Mouse (Mus musculus): ENCODE results near the gene Sash1. TPM values are rescaled to one million over a fixed set of nuclear protein-coding genes. Genes with fewer than 3 reads are reported as not detected.

Sash1 gene
- 6.5 and 7.9 TPM in 2 replicates for polyA plus RNA-seq (2016; fragmentation: Nextera tagmentation; extraction: Ambion mirVana)

DNA sequence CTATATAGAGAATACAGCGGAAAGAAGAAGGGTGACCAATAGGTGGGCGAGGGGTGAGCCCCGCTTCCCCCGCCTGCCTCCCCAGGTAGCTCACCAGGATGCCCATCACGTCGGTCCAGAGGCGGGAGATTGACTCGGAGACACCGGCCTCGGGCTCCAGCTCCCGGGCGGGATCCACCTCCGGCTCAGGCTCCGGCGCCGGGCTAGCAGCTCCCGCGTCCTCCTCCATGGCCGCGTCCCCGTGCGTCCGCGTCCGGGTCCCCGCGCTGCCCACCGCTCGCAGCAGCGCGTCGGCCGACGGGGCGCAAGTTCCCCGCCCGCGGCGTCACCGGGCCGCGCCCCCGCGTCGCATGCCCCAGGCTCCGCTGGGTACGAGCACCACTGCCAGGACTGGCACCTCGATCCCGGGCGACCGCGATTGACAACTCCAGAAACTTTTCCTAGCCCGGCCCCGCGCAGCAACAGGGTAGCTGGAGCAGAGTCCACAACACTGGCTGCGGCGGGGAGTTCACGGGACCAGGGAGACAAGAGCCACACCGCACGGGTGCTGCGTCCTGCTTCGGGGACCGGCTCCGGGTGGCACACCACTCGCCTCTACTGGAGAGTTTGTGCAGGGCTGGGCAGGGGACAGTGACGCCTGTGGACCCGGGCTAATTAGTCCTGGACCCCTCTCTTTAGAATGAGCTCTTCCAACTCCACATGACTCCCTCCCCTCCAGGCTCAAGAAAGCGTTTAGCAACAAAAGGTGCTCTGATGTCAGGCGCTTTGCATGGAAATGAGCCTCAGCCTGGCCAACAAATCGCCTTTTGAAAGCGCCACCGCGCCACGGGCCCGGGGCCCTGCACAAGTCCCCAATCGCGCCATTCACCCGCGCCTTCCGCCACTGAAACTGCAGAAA lies at the start of gene Sash1:
TSS of gene Sash1 (minus strand) at position 441 of the 898 bp plus-strand sequence.
- H3K9me3 ChIP-seq = no peaks in the 10 kb centered on the region
- no peaks in the 10 kb centered on the region for H3K36me3 ChIP-seq
- H3K4me2 ChIP-seq (replicated peaks) = peak within 1 kb of the TSS; percentile 57
- peak within 1 kb of the TSS; percentile 79 for H3K4me3 ChIP-seq
- H3K27ac ChIP-seq = peak within 1 kb of the TSS; percentile 93
- H3K9ac ChIP-seq = peak within 1 kb of the TSS; percentile 79
- ATAC-seq (ENCODE audit: insufficient number of reproducible peaks, insufficient read depth, low FRiP score, low TSS enrichment) = peak; percentile 91
- under 1% methylated on average over 80 of the region's 80 CpGs for WGBS
- peaks cover 12% of the 10 kb centered on the region; the same call in 1 of the 2 replicates for H3K4me1 ChIP-seq
- no peaks in the 10 kb centered on the region for H3K27me3 ChIP-seq

DNA sequence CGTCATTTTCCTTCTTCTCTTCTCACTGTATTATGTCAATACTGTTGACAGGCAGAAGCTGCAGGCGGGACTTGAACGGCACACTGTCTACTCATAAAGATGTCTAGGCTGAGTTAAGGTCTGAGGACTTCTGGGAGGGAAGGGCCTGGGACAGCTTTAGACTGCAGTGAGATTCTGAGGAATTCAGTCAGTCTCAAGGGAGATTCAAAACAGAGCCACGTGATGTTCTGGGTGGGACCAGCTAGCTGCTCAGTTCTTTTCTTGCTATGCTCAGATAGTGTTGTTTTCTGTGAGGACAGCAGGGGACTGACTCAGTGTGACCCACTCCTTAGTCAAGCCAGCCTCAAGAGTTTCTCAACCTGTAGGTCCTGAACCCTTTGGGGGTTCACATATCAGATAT lies 49.7 kb upstream of the Sash1 start:
- no peaks in the 10 kb centered on the region for H3K36me3 ChIP-seq
- no peaks in the 10 kb centered on the region for H3K4me1 ChIP-seq
- no peak overlapping the region for H3K27ac ChIP-seq
- H3K9me3 ChIP-seq = no peaks in the 10 kb centered on the region
- ATAC-seq (ENCODE audit: insufficient number of reproducible peaks, insufficient read depth, low FRiP score, low TSS enrichment) = no peak
- no peak overlapping the region for H3K4me2 ChIP-seq (replicated peaks)
- H3K27me3 ChIP-seq = no peaks in the 10 kb centered on the region
- 64% methylated on average over 4 of the region's 4 CpGs for WGBS
- no peak overlapping the region for H3K9ac ChIP-seq
- no peak overlapping the region for H3K4me3 ChIP-seq

DNA sequence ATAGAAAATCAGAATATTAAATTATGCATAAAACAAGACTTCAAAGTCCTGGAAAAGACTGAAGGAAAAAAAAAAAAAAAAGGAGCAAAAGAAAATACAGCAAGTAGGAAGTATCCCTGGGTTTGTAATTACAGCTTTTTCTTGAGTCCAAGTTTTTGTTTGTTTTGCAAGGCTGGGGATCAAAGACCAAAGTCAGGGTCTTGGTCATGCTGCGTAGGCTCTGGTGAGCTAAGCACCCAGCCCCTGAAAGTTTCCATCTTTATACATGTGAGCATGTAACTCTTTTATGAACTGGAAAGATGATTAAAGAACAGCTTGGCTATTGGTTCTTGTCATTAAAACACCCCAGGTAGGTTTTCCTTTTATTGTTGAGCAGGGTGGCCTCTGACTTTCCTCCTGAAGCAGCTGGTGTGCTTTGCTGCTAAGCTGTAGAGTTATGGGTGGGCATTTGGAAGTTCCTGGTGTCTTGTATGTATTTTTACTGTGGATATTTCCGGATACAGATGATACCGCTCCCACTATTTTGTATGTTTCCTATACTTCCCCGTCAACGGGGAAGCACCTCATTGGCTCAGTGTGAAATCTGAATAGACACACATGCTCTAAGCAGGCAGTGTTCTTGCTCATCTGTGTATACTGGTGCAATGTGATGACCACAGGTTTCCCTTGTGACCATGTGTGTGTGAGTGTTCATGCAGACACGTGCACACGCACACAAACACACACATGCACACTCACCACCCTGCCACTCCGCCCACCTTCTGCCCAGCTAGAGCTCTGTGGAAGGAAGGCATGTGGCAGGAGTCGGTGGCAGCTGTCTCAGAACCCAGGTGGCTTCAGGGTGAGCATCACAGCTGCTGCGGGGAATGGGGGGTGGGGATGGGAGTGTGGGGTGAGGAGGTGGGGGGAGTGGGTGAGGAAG lies 47.8 kb upstream of the Sash1 start:
- H3K4me2 ChIP-seq (replicated peaks) = no peak overlapping the region
- no peak overlapping the region for H3K9ac ChIP-seq
- H3K4me3 ChIP-seq = no peak overlapping the region
- H3K4me1 ChIP-seq = no peaks in the 10 kb centered on the region
- no peaks in the 10 kb centered on the region for H3K9me3 ChIP-seq
- no peak for ATAC-seq (ENCODE audit: insufficient number of reproducible peaks, insufficient read depth, low FRiP score, low TSS enrichment)
- no peak overlapping the region for H3K27ac ChIP-seq
- no peaks in the 10 kb centered on the region for H3K36me3 ChIP-seq
- 83% methylated on average over 10 of the region's 10 CpGs for WGBS
- H3K27me3 ChIP-seq = no peaks in the 10 kb centered on the region

DNA sequence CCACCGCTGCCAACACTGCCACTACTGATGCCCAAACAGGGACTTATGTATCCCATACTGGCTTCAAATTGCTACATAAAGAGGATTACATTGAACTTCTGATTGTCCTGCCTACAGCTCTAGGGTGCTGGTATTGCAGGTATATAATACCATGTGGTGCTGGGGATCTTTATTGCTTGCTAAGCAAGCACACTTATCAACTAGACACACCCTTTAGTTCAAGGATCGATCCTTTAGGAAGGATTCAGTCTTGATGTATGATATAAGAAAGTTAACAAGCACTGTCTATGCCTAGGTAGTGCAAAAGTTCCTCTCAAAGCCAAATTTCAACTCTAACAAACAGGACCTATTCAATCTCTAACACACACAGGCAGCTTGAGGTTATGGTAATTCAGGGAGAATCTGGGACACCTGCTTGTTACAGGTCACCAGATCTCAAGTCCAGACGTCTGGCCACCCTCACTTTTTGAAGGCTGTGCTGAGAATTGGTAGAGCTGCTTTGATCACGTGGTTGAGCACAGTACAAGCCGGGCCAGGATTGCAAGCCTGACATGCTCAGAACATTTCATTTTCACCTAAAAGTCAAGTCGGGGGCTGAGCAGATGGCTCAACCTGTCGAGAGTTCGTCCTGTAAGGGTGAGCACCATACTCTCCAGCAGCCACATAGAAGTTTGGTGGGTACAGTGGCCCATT lies 45.8 kb upstream of the Sash1 start:
- Histone ChIP-seq H3K36me3 (no peaks in the 10 kb centered on the region), H3K4me1 (no peaks in the 10 kb centered on the region), H3K4me2 (replicated peaks) (no peak overlapping the region), H3K9ac (no peak overlapping the region), H3K27me3 (no peaks in the 10 kb centered on the region), H3K9me3 (no peaks in the 10 kb centered on the region), H3K27ac (no peak overlapping the region), H3K4me3 (no peak overlapping the region)
- no peak for ATAC-seq (ENCODE audit: insufficient number of reproducible peaks, insufficient read depth, low FRiP score, low TSS enrichment)
- 86% methylated on average over 8 of the region's 8 CpGs for WGBS

DNA sequence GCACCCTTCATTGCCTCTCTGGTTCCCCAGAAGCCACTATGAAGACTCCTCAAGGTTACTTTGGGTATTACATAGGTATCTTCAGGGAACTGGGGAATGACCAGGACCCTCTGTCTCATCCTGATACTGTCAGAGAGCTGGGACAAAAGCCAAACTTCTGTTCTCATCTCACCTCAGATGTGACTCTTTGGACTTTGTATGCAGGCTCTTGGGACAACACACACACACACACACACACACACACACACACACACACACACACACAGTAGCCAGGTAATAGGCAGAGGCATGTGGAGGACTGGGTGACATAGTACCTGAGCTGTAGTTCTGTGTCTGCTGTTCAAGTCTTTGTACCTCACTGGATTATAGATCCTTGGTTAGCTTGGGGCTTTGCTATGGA lies 44.8 kb upstream of the Sash1 start:
- H3K9me3 ChIP-seq = no peaks in the 10 kb centered on the region
- no peak overlapping the region for H3K4me3 ChIP-seq
- no peak for ATAC-seq (ENCODE audit: insufficient number of reproducible peaks, insufficient read depth, low FRiP score, low TSS enrichment)
- H3K9ac ChIP-seq = no peak overlapping the region
- H3K4me2 ChIP-seq (replicated peaks) = no peak overlapping the region
- no peak overlapping the region for H3K27ac ChIP-seq
- H3K4me1 ChIP-seq = no peaks in the 10 kb centered on the region
- H3K27me3 ChIP-seq = no peaks in the 10 kb centered on the region
- H3K36me3 ChIP-seq = no peaks in the 10 kb centered on the region

DNA sequence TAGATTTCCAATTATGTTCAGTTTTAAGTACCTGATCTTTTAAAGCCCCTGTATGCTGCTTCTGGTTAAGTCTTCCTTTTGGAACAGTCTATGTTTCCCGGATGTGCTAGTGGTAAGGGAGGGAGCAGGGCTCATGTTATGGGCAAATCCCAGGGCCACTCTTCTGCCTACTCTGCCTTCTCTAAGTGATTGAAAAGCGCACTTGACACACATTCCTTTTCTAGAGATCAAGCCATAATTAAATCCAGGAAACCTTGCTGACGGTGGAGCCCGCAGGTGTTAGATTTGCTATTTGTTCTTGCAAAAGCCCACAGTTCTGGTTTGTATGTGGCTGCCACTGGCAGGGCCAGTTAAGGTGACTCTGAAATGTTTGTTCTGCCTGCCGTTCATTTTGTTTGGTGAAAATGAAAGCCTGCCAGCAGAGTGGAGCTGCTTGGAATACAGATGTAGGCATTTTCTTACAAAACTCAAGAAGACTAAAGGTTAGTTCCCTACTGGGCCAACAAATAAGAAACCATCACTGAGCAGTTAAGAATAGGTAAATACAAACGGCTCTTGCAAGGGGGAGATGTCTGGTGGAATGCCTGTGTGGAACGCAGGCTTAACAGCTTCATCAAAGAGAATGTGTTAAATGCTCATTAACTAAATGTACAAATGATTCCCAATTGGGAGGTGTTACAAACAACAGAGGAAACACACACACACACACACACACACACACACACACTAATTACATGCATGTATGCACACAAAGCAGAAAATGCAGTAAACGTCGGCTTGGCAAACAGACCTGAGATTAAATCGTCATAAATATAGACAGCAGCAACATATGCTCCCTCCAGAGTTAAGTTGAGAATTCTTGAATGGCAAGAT lies 43.1 kb upstream of the Sash1 start:
- no peak overlapping the region for H3K4me3 ChIP-seq
- no peak for ATAC-seq (ENCODE audit: insufficient number of reproducible peaks, insufficient read depth, low FRiP score, low TSS enrichment)

DNA sequence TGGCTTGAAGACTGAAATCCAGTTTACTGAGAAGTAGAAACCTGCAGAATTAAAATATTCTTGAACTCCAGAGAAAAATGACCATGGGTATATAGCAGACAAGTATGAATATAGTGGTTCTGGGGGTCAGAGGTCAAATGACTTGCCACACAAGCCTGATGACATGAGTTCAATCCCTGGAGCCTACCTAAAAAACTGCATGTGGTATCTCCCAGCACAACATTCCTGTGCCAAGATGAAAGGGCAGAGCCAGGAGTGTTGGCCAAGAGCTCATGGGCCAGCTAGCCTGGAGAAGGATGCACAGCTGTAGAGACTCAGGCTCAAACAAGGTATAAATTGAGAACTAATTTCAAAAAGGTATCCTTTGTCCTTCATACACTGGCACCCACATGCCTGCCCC lies 42.4 kb upstream of the Sash1 start:
- ATAC-seq (ENCODE audit: insufficient number of reproducible peaks, insufficient read depth, low FRiP score, low TSS enrichment) = no peak
- no peaks in the 10 kb centered on the region for H3K27me3 ChIP-seq
- no peaks in the 10 kb centered on the region for H3K4me1 ChIP-seq
- no peak overlapping the region for H3K9ac ChIP-seq
- no peak overlapping the region for H3K27ac ChIP-seq
- H3K9me3 ChIP-seq = no peaks in the 10 kb centered on the region
- no peaks in the 10 kb centered on the region for H3K36me3 ChIP-seq
- H3K4me2 ChIP-seq (replicated peaks) = no peak overlapping the region
- H3K4me3 ChIP-seq = no peak overlapping the region

More for the DNA sequence above, 43.1 kb upstream of the Sash1 start:
- no peaks in the 10 kb centered on the region for H3K4me1 ChIP-seq
- H3K9ac ChIP-seq = no peak overlapping the region
- no peaks in the 10 kb centered on the region for H3K9me3 ChIP-seq
- no peaks in the 10 kb centered on the region for H3K36me3 ChIP-seq
- H3K27me3 ChIP-seq = no peaks in the 10 kb centered on the region
- WGBS = 51% methylated on average over 10 of the region's 10 CpGs
- no peak overlapping the region for H3K27ac ChIP-seq
- H3K4me2 ChIP-seq (replicated peaks) = no peak overlapping the region

DNA sequence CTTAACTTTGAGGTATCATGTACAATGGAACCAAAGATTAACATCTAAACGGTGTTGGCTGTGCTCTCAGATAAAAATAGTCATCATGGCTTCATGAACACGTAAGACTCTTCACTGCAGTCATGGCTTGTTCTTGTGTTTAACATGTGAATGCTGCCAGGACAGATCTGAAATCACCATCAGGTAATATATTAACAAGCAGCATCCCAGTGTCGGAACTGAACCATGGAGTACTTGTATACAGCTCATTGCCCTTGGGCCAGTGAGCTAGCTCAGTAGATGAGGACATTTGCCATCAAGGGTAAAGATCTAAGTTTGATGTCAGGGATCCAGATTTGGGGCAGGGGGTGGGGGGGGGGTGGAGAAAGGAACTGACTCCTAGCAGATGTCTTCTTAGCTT lies 41.0 kb upstream of the Sash1 start:
- 92% methylated on average over 3 of the region's 3 CpGs for WGBS
- H3K4me2 ChIP-seq (replicated peaks) = no peak overlapping the region

DNA sequence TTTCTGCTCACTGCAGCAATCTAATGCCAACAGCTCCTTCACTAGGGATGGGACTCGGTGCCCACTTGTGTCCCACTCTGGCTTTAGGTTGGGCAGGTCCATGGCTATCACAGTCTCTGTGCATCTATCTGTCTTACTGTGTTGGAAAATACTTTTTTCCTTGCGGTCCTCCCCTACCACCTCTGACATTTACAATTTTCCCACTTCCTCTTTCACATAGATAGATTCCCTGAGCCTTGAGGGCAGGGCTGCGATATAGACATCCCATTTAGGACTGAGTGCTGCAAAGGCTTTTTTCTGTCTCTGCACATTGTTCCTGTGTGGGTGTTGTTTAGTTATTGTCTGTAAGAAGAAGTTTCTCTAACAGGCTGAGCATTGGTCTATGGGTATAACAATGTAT lies 40.4 kb upstream of the Sash1 start:
- H3K9me3 ChIP-seq = no peaks in the 10 kb centered on the region
- no peak overlapping the region for H3K4me3 ChIP-seq
- H3K27me3 ChIP-seq = no peaks in the 10 kb centered on the region
- H3K4me2 ChIP-seq (replicated peaks) = no peak overlapping the region
- WGBS = 89% methylated on average over 3 of the region's 3 CpGs
- no peak overlapping the region for H3K9ac ChIP-seq
- no peak overlapping the region for H3K27ac ChIP-seq
- no peaks in the 10 kb centered on the region for H3K36me3 ChIP-seq
- no peaks in the 10 kb centered on the region; the same call in 1 of the 2 replicates for H3K4me1 ChIP-seq
- ATAC-seq (ENCODE audit: insufficient number of reproducible peaks, insufficient read depth, low FRiP score, low TSS enrichment) = no peak

More for the DNA sequence above, 41.0 kb upstream of the Sash1 start:
- no peaks in the 10 kb centered on the region for H3K27me3 ChIP-seq
- H3K4me3 ChIP-seq = no peak overlapping the region
- no peaks in the 10 kb centered on the region for H3K4me1 ChIP-seq
- no peak overlapping the region for H3K27ac ChIP-seq
- no peak overlapping the region for H3K9ac ChIP-seq
- no peaks in the 10 kb centered on the region for H3K9me3 ChIP-seq
- H3K36me3 ChIP-seq = no peaks in the 10 kb centered on the region
- no peak for ATAC-seq (ENCODE audit: insufficient number of reproducible peaks, insufficient read depth, low FRiP score, low TSS enrichment)

DNA sequence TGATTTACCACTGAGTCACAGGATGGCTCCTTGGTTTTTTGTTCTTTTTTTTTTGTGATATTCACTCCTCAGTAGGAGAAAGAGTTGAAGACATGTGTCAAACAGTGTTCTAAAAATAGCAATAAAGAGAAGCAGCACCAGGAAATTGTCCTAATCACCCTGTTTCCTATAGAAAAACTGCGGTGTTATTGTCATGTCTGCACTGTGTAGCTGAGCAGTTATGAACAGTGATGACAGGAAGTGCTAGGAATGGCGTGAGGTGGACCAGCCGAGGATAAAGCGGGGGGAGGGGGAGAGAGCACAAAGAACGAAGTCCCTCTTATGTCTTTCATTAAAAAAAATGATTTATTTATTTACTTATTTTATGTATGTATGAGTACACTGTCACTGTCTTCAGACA lies 39.4 kb upstream of the Sash1 start:
- 51% methylated on average over 5 of the region's 5 CpGs for WGBS
- ATAC-seq (ENCODE audit: insufficient number of reproducible peaks, insufficient read depth, low FRiP score, low TSS enrichment) = no peak
- no peak overlapping the region for H3K9ac ChIP-seq
- no peaks in the 10 kb centered on the region for H3K27me3 ChIP-seq
- no peaks in the 10 kb centered on the region; the same call in 1 of the 2 replicates for H3K4me1 ChIP-seq
- no peaks in the 10 kb centered on the region for H3K36me3 ChIP-seq
- H3K4me2 ChIP-seq (replicated peaks) = no peak overlapping the region
- H3K4me3 ChIP-seq = no peak overlapping the region
- H3K9me3 ChIP-seq = no peaks in the 10 kb centered on the region
- no peak overlapping the region for H3K27ac ChIP-seq
